Mouse (Mus musculus): ENCODE results near the gene Loxl4.

The Loxl4 gene

DNA sequence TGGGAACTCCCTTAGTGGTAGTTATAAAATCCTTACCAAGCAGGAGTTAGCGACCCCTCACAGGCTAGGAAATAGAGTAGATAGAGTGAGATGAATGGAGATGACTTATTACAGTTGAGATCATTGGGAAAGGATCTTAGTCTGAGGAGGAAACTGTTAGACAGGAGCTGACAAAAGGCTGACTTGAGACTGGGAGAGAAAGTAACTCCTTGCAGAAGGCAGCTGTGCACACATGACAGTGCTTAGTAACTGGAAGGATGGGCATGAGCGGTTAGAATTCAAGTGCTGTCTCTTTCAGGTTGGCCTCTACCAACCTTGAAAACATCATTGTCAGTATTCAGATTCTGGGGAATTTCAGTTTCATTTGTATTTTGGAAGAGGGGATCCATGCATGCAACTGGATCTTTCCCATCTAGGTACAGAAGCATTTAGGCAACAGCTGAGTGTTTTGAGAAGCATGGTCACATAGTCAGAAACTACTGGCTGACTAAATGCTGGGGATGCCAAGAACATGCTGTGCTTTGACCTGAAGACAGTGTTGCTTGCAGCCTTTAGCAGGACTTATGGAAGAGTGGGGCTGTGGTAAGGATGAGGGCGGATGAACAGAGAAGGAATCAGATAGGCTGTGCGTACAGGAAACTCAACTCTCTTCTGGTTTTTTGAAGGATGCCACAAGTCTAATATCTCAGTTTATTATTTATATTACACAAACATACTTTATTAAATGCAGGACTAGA is 46.2 kb downstream of the Loxl4 start:
- DNase-seq (ENCODE audit: low spot score) = no peak

DNA sequence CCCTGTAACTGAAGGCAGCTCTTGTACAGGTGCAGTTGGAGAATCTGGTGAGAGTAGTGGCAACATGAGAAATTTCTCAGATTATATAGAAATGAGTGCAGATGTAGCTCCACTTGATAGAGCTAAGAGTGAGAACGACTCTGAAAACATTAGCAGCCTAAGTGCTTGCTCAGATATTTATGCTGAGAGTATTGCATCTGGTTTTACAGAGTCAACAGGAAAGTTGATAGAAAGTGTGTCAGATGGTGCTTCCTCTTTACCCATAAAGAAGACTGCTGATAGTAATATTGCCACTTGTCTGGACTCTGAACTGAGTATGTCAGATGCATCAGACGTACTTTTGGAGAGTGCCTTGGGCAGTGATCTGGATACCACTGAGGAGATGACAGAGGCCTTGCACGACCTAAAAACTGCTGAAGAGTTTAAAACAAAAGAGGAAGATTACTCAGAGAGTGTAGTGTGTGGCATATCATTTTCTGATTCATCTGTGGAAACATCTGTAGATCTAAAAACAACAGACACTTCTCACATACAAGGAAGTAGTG is 48.8 kb downstream of the Loxl4 start:
- no peak for DNase-seq (ENCODE audit: low spot score)

DNA sequence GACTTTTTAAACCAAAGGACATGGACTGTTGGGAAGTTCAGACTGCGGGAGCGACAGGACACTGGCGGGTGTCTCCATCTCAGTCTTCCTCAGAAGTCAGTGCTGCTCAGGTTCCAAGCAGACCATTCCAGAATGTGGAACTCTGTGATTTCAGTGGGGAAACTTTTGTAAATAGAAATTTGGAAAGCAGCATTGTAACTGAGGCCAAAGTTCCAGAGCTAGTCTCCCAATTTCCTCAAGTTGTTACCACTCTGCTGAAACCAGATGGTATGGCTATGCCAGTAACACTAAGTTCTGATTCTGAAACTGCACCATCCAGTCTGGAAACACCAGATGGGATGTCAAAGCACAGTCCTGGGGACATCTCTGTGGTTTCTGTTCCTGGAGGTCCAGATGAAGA is 49.6 kb downstream of the Loxl4 start:
- DNase-seq (ENCODE audit: low spot score) = no peak

GRCm38 (mm10) chr19:42561991-42562390 is 50.6 kb downstream of the Loxl4 start:
- DNase-seq (ENCODE audit: low spot score) = no peak

- DNase-seq (ENCODE audit: low spot score) = no peak
Observed at GRCm38 (mm10) chr19:42558701-42559100, 53.9 kb downstream of the Loxl4 start.

Data from ovary, postnatal 14 days (tissue).